Mouse (Mus musculus) myocyte (in vitro differentiated cells): ENCODE results near the gene Ccdc106. TPM values are rescaled to one million over a fixed set of nuclear protein-coding genes. Genes with fewer than 3 reads are reported as not detected.

Experiments
- H3K27me3 ChIP-seq: one replicate; pipeline ENCODE4 v1.6.1; 2011; ENCODE audit not compliant: control insufficient read depth, insufficient read depth, insufficient read length
- H3K36me3 ChIP-seq: one replicate; pipeline ENCODE4 v1.6.1; 2011; ENCODE audit not compliant: control insufficient read depth, insufficient read depth
- H3K4me2 ChIP-seq: one replicate; pipeline ENCODE4 v1.6.1; 2011; ENCODE audit warnings: low read depth, control low read depth
- H3K4me3 ChIP-seq: one replicate; pipeline ENCODE4 v1.5.1; 2011; ENCODE audit warnings: mild to moderate bottlenecking, control low read depth, moderate library complexity
- H3K79me2 ChIP-seq: one replicate; pipeline ENCODE4 v1.6.1; 2011; ENCODE audit not compliant: control insufficient read depth, insufficient read depth
- H3ac ChIP-seq: one replicate; pipeline ENCODE4 v1.6.1; 2011; ENCODE audit not compliant: control insufficient read depth, insufficient read length
- CEBPB ChIP-seq: IDR thresholded peaks from 2 replicates; pipeline ENCODE4 v1.6.1; 2011; ENCODE audit warnings: mild to moderate bottlenecking, moderate library complexity; ENCODE audit not compliant: poor library complexity, insufficient read depth, severe bottlenecking
- E2F4 ChIP-seq: IDR thresholded peaks from one replicate; pipeline ENCODE4 v1.6.1; 2011; ENCODE audit warnings: mild to moderate bottlenecking, control low read depth, moderate library complexity; ENCODE audit not compliant: insufficient read depth
- MAX ChIP-seq: IDR thresholded peaks from one replicate; pipeline ENCODE4 v1.6.1; 2011; ENCODE audit warnings: low read depth, mild to moderate bottlenecking, control low read depth
- MYOD1 ChIP-seq, 3 experiments: IDR thresholded peaks; one replicate each; pipeline ENCODE4 v1.6.1; 2011; ENCODE audit warnings: control low read depth in 2 of 3, low read depth in 2 of 3, mild to moderate bottlenecking in 2 of 3, moderate library complexity in 1 of 3; ENCODE audit not compliant: insufficient read length in 2 of 3, control insufficient read depth in 1 of 3
- MYOG ChIP-seq, 3 experiments: IDR thresholded peaks; one replicate each; pipeline ENCODE4 v1.6.1; 2011; ENCODE audit warnings: control low read depth in 2 of 3, low read depth in 2 of 3, mild to moderate bottlenecking in 2 of 3; ENCODE audit not compliant: insufficient read length in 2 of 3, control insufficient read depth in 1 of 3, insufficient read depth in 1 of 3
- POLR2A ChIP-seq: IDR thresholded peaks from one replicate; pipeline ENCODE4 v1.6.1; 2011; ENCODE audit warnings: low read depth, mild to moderate bottlenecking, control low read depth, moderate library complexity; ENCODE audit not compliant: insufficient read length
- POLR2AphosphoS2 ChIP-seq: IDR thresholded peaks from one replicate; pipeline ENCODE4 v1.6.1; 2011; ENCODE audit warnings: low read depth, control low read depth; ENCODE audit not compliant: insufficient read length
- REST ChIP-seq: IDR thresholded peaks from one replicate; pipeline ENCODE4 v1.6.1; 2011; ENCODE audit warnings: mild to moderate bottlenecking, control low read depth, moderate library complexity; ENCODE audit not compliant: insufficient read depth, insufficient read length
- SRF ChIP-seq: IDR thresholded peaks from one replicate; pipeline ENCODE4 v1.6.1; 2011; ENCODE audit warnings: low read depth; ENCODE audit not compliant: control insufficient read depth, insufficient read length
- TCF12 ChIP-seq: IDR thresholded peaks from one replicate; pipeline ENCODE4 v1.6.1; 2011; ENCODE audit warnings: mild to moderate bottlenecking, control low read depth; ENCODE audit not compliant: poor library complexity, insufficient read depth, severe bottlenecking
- TCF3 ChIP-seq: IDR thresholded peaks from one replicate; pipeline ENCODE4 v1.6.1; 2011; ENCODE audit warnings: low read depth, control low read depth; ENCODE audit not compliant: insufficient read length
- USF1 ChIP-seq: IDR thresholded peaks from one replicate; pipeline ENCODE4 v1.6.1; 2011; ENCODE audit warnings: low read depth, mild to moderate bottlenecking, control low read depth, moderate library complexity
- polyA plus RNA-seq: library from polyadenylated mRNA; unstranded; fragments of >200 nt; fragmentation: generic; extraction: Trizol; gene quantifications from one replicate; pipeline ENCODE4 v1.2.1, GENCODE M21; 2012; ENCODE audit warnings: missing spikeins

Gene Ccdc106
- polyA plus RNA-seq, 1 experiment = 0.19 TPM

DNA sequence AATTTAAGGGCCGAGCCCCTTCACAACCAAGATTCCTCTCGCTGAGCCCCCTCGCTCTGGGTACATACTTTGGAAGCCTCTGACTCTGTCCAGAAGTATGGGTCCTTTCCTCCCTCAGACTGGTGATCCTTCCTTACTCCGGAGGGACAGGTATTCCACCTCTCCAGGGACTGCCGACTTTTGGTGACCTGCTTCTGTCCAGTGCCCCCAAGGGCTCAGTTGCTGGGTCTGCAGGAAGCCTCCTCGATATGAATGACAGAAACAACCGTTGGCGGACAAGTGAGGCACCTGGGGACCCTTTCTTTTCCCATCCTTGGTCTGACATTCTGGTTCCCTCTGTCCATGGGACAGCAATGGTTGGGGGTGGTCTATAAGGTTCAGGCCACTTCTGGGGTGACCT lies 37.0 kb downstream of the Ccdc106 start:
- peaks cover 13% of the 10 kb centered on the region for H3K27me3 ChIP-seq
- H3K36me3 ChIP-seq = no peaks in the 10 kb centered on the region
- H3K4me3 ChIP-seq = no peak overlapping the region
- TF ChIP-seq POLR2AphosphoS2 (no peak), REST (no peak), USF1 (no peak), TCF12 (no peak), CEBPB (no peak), MAX (no peak), TCF3 (no peak), POLR2A (no peak), MYOG (IDR thresholded peaks at IDR 0.05; ENCODE audit: control insufficient read depth in 1 of 3, insufficient read depth in 1 of 3, insufficient read length in 2 of 3, low read depth in 2 of 3) (no peak), E2F4 (no peak), SRF (no peak)
- H3K4me2 ChIP-seq = no peak overlapping the region
- peaks cover under 1% of the 10 kb centered on the region for H3K79me2 ChIP-seq
- no peak overlapping the region for H3ac ChIP-seq

DNA sequence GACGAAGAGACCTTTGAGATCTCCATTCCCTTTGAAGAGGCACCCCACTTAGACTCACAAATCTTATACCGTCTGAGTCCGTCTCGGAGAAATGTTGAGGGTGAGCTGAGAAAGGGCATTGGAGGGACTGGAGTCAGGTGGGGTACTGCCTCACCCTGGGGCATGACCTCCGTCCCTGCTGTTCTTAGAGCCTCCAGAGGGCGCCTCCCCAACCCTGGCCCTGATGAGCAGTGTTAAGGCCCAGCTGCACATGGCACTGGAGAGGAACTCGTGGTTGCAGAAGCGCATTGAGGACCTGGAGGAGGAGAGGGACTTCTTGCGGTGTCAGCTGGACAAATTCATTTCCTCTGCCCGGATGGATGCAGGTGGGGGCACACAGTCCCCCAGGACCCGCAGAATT lies 37.5 kb downstream of the Ccdc106 start:
- H3K36me3 ChIP-seq = no peaks in the 10 kb centered on the region
- no peak overlapping the region for H3K4me2 ChIP-seq
- H3K27me3 ChIP-seq = peaks cover 13% of the 10 kb centered on the region
- H3ac ChIP-seq = no peak overlapping the region
- H3K4me3 ChIP-seq = no peak overlapping the region
- H3K79me2 ChIP-seq = peaks cover 3% of the 10 kb centered on the region
- no peak for TF ChIP-seq POLR2A
- no peak for TF ChIP-seq TCF12
- TF ChIP-seq USF1 = no peak
- no peak for TF ChIP-seq MYOG (IDR thresholded peaks at IDR 0.05; ENCODE audit: control insufficient read depth in 1 of 3, insufficient read depth in 1 of 3, insufficient read length in 2 of 3, low read depth in 2 of 3)
- no peak for TF ChIP-seq SRF
- no peak for TF ChIP-seq MAX
- no peak for TF ChIP-seq TCF3
- no peak for TF ChIP-seq CEBPB
- TF ChIP-seq POLR2AphosphoS2 = no peak
- TF ChIP-seq E2F4 = no peak
- TF ChIP-seq MYOD1 (IDR thresholded peaks at IDR 0.05; ENCODE audit: control insufficient read depth in 1 of 3, insufficient read length in 2 of 3, low read depth in 2 of 3) = no peak
- no peak for TF ChIP-seq REST

DNA sequence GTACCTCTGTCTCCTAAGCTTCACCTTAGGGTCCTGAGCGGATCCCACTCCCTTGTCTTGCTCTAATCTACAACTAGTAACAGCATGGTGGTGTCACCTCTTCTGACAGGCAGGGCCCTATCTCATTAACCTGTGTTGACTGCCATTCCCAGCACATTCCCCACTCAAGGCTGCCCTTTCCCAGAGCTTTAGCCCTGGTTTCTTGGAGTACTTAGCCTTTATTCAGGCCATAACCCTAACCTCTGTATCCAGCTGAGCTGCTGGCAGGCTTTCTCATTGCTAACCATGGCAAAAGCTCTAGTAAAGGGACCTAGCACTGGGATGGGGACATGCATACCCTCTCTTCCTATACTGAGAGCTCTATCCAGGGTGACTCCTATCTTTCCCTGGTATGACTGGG lies 38.3 kb downstream of the Ccdc106 start:
- peaks cover 13% of the 10 kb centered on the region for H3K27me3 ChIP-seq
- no peak for TF ChIP-seq MYOG (IDR thresholded peaks at IDR 0.05; ENCODE audit: control insufficient read depth in 1 of 3, insufficient read depth in 1 of 3, insufficient read length in 2 of 3, low read depth in 2 of 3)
- TF ChIP-seq POLR2AphosphoS2 = no peak
- TF ChIP-seq USF1 = no peak
- no peak for TF ChIP-seq MAX
- no peak for TF ChIP-seq E2F4
- no peak overlapping the region for H3K4me2 ChIP-seq

DNA sequence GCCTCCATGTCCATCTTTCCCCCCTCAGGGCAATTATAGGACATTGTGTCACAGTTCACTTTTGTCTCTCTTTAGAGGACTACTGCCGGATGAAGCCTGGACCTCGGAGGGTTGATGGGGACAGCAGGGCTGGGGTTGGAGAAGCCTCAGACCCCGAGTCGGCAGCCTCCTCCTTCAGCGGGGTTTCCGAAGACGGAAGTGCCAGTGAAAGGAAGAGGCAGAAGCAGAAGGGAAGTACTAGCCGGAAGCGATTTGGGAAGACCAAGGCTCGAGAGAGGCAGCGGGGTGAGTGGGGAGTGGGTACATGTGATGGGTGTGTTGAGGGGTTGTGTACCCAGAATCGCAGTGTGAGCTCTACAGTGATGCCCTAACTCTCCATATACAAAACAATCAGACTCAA lies 39.1 kb downstream of the Ccdc106 start:
- Histone ChIP-seq H3K4me2 (peak overlapping the region; percentile 97), H3K27me3 (peaks cover 13% of the 10 kb centered on the region), H3K4me3 (peak overlapping the region; percentile 96), H3ac (no peak overlapping the region), H3K36me3 (no peaks in the 10 kb centered on the region), H3K79me2 (peaks cover 19% of the 10 kb centered on the region)
- TF ChIP-seq MYOG (IDR thresholded peaks at IDR 0.05; ENCODE audit: control insufficient read depth in 1 of 3, insufficient read depth in 1 of 3, insufficient read length in 2 of 3, low read depth in 2 of 3) (no peak), E2F4 (no peak), TCF3 (no peak), SRF (no peak), TCF12 (no peak), REST (no peak), USF1 (no peak), POLR2AphosphoS2 (no peak), MYOD1 (IDR thresholded peaks at IDR 0.05; ENCODE audit: control insufficient read depth in 1 of 3, insufficient read length in 2 of 3, low read depth in 2 of 3) (no peak), MAX (no peak), CEBPB (no peak), POLR2A (no peak)

More for the DNA sequence above, 38.3 kb downstream of the Ccdc106 start:
- Histone ChIP-seq H3K79me2 (peaks cover 11% of the 10 kb centered on the region), H3ac (no peak overlapping the region), H3K36me3 (no peaks in the 10 kb centered on the region), H3K4me3 (no peak overlapping the region)

- H3ac ChIP-seq = peak overlapping the region; percentile 96
- H3K27me3 ChIP-seq = peaks cover 13% of the 10 kb centered on the region
- H3K36me3 ChIP-seq = no peaks in the 10 kb centered on the region
- peak overlapping the region; percentile 96 for H3K4me3 ChIP-seq
- peak in 1 of 3 experiments; percentile 1 for TF ChIP-seq MYOG (IDR thresholded peaks at IDR 0.05; ENCODE audit: control insufficient read depth in 1 of 3, insufficient read depth in 1 of 3, insufficient read length in 2 of 3, low read depth in 2 of 3)
- TF ChIP-seq MYOD1 (IDR thresholded peaks at IDR 0.05; ENCODE audit: control insufficient read depth in 1 of 3, insufficient read length in 2 of 3, low read depth in 2 of 3) = no peak
- H3K79me2 ChIP-seq = peaks cover 28% of the 10 kb centered on the region
- H3K4me2 ChIP-seq = peak overlapping the region; percentile 97
These were observed 39.9 kb downstream of the Ccdc106 start for GRCm38 (mm10) chr7:5060239-5060731.
